Mouse (Mus musculus) stomach, postnatal 0 days (tissue): Measurements from ENCODE around the gene Tmem248.

Experiments
- CTCF ChIP-seq: IDR thresholded peaks from 2 replicates; pipeline ENCODE4 v1.5.1; 2016; ENCODE audit warnings: antibody characterized with exemption, low read depth, mild to moderate bottlenecking, moderate library complexity
- EP300 ChIP-seq: optimal IDR thresholded peaks from 2 replicates; pipeline ENCODE3; 2016; ENCODE audit warnings: antibody characterized with exemption

DNA sequence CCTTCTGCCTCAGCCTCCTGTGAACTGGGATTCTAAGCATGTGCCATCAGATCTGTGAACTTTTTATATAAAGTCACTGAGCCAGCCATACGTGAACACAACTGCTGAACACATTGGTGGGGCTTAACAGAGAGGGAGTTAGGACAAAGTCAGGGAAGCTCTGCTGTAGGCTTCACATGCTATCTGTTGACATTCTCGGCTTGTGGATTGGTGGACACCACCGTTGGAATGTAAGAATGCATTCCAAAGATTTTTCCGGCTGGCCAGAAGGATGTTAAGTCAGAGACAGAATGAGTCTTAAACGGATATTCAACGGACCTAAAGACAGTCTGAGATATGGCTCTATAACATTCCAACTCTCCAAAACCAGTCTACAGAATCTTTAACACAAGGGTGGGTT, 47.8 kb upstream of the Tmem248 start:
- TF ChIP-seq CTCF (no peak), EP300 (no peak)
